Mouse (Mus musculus) megakaryocyte, embryonic 14.5 days (primary cell): ENCODE data around the gene Il5ra.

Source experiments
- FLI1 ChIP-seq: IDR thresholded peaks from 2 replicates; pipeline ENCODE4 v1.6.1; 2012; ENCODE audit warnings: low read length, inconsistent platforms, mixed read lengths
- GATA1 ChIP-seq: IDR thresholded peaks from 3 replicates; pipeline ENCODE4 v1.6.1; 2012; ENCODE audit warnings: mixed read lengths, low read length, inconsistent platforms, borderline replicate concordance

DNA sequence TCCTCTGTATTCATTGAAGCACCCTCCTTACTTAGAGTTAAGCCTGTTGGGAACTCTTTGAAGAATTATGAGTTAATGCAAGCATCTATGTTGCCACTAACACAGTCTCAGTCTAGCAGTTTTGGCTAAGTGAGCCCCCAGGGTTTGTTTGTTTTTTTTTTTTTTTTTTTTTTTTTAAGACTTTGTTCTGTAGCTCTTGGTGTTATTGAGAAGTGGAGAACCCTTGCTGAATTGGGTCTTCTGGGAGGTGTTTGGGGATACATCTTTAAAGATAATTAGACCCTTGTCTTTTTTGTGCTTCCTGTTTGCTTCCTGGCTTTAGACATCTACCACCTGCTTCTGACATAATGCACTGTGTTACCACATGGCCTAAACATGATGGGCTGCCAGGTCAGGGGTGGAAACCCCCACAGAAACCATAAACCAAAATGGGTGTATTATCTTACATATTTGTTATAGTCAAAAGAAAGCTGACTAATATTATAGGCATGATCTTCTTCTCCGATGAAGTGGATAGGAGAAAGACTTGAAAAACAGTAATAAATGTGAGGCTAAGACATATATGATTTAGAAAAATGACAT is 8.5 kb downstream of the Il5ra start:
- TF ChIP-seq GATA1 (no peak), FLI1 (no peak)
